Mouse (Mus musculus) cerebellum, adult 2 months (tissue): ENCODE measurements at regions not wholly inside any gene's neighbourhood (a gene's known extent, or its start where the extent isn't known, plus 50 kb on each side); places are given as distances from the start of the nearest gene placed in this dataset.

ENCODE experiments used
- CTCF ChIP-seq: fragments of 200-500 bp; IDR thresholded peaks from 2 replicates; pipeline ENCODE4 v1.5.1; 2011; ENCODE audit warnings: low read depth, mild to moderate bottlenecking, control low read depth, low read length, moderate library complexity, borderline replicate concordance; ENCODE audit not compliant: insufficient read depth
- POLR2A ChIP-seq: fragments of 200-500 bp; IDR thresholded peaks from 2 replicates; pipeline ENCODE4 v1.6.1; 2011; ENCODE audit warnings: low read length, control low read depth, borderline replicate concordance; ENCODE audit not compliant: insufficient read depth

DNA sequence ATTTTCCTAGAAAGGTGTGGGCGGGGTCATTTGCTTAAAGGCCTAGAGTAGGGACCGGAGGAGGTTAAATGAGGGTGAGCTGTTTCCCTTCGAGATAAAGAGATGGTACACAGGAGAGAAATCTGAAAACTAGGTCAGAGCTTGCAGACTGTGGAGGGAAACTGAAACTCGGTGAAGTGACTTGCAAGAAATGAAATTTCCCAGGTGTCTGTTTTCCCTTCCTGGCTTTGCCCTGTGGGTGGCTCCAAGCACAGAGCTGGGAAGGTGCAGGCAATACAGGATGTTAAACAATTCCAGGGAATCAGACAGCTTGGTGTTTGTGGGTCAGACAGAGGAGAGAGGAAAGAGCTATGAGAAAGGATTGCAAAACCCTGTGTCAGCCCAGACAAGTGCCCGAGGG is 134.3 kb upstream of the Stmnd1 start:
- no peak for TF ChIP-seq CTCF
- no peak for TF ChIP-seq POLR2A
